Mouse (Mus musculus): ENCODE results near the gene Fsd2. TPM values are rescaled to one million over a fixed set of nuclear protein-coding genes. Genes with fewer than 3 reads are reported as not detected.

Gene Fsd2
- 0.07 TPM in 1 of 2 replicates, not detected in the other for polyA plus RNA-seq (2016; fragmentation: Nextera tagmentation; extraction: Ambion mirVana)

- Histone ChIP-seq H3K4me1 (peaks cover 5% of the 10 kb centered on the region), H3K9me3 (replicated peaks) (no peaks in the 10 kb centered on the region)
- 77% methylated on average over 9 of the region's 9 CpGs for WGBS
These were observed at the start of gene Fsd2 for GRCm38 (mm10) chr7:81566892-81567291. TSS of gene Fsd2 (minus strand) at chr7:81566944.

GRCm38 (mm10) chr7:81615031-81615430 is 48.3 kb upstream of the Fsd2 start:
- Histone ChIP-seq H3K9me3 (replicated peaks) (no peaks in the 10 kb centered on the region), H3K4me3 (no peak overlapping the region), H3K27ac (replicated peaks) (no peak overlapping the region), H3K27me3 (ENCODE audit: low read depth, poor library complexity, severe bottlenecking) (no peaks in the 10 kb centered on the region), H3K36me3 (no peaks in the 10 kb centered on the region), H3K4me1 (peaks cover 3% of the 10 kb centered on the region; the same call in 1 of the 2 replicates)
- WGBS = 71% methylated on average over 9 of the region's 9 CpGs
- no peak for DNase-seq (ENCODE audit: low spot score)

More at GRCm38 (mm10) chr7:81566892-81567291, at the start of gene Fsd2:
- Histone ChIP-seq H3K27ac (replicated peaks) (no peak within 1 kb of the TSS), H3K27me3 (ENCODE audit: low read depth, poor library complexity, severe bottlenecking) (no peaks in the 10 kb centered on the region), H3K4me3 (no peak within 1 kb of the TSS), H3K36me3 (no peaks in the 10 kb centered on the region)
- no peak for DNase-seq (ENCODE audit: low spot score)

DNA sequence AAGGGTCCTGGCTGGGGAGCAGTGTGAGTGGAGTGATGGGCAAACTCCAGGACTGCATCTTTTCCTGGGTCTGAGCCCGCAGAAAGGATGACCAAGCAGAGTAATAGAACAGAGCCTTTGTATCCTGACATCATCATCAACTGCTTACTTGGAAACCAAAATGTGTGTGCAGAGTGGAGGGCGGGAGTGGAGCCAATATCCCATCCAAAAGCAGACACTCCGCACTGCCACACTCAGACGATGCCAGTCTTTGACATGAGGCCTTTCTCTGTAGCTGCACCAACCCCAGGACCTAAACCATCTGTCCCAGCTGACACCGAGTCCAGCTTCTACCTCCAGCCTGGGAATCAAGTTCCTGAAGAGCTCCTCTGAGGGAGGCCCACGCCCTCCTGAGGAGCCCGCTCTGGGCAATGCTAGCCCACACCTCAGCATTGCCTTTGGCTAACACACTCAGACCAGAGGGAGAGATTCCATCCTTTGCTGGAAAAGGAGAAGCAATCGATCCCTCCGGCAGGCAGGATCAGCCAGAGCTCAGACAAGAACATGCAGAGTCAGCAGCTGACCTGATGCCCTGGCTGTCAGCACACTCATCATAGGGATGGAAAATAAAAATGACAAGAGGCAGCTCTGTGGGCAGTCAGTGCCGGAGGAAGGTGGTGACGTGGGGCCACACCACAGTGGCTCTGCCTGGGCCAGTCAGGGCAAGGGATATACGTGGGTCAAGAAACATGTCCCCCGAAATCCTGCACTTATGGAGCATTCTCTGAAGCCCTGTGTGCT is 46.3 kb upstream of the Fsd2 start:
- no peak for DNase-seq (ENCODE audit: low spot score)
- Histone ChIP-seq H3K36me3 (no peaks in the 10 kb centered on the region), H3K9me3 (replicated peaks) (no peaks in the 10 kb centered on the region), H3K4me1 (peaks cover 3% of the 10 kb centered on the region; the same call in 1 of the 2 replicates), H3K27ac (replicated peaks) (no peak overlapping the region), H3K4me3 (no peak overlapping the region), H3K27me3 (ENCODE audit: low read depth, poor library complexity, severe bottlenecking) (no peaks in the 10 kb centered on the region)
- 88% methylated on average over 13 of the region's 13 CpGs for WGBS

DNA sequence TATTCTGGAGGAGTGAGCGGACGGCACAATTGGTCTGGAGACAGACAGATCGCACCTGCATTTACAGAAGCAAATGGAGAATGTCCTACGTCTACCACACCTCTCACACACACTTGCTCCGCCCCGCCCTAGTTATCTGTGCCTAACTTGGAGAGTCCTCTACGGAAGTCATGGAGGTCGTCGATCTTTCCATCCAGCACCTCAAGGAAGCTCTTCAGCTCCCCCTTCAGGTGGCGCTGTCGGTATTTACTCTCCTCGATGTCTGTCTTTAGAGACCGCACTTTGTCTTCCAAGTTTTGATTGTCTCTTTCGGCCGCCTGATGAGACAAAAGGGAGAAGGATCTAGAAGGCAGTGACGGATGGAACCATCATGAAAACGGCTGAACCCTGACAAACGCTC is 43.4 kb upstream of the Fsd2 start:
- WGBS = 63% methylated on average over 18 of the region's 18 CpGs
- Histone ChIP-seq H3K36me3 (no peaks in the 10 kb centered on the region), H3K27ac (replicated peaks) (no peak overlapping the region), H3K27me3 (ENCODE audit: low read depth, poor library complexity, severe bottlenecking) (no peaks in the 10 kb centered on the region), H3K4me3 (no peak overlapping the region), H3K9me3 (replicated peaks) (no peaks in the 10 kb centered on the region), H3K4me1 (peaks cover 3% of the 10 kb centered on the region; the same call in 1 of the 2 replicates)
- DNase-seq (ENCODE audit: low spot score) = no peak

DNA sequence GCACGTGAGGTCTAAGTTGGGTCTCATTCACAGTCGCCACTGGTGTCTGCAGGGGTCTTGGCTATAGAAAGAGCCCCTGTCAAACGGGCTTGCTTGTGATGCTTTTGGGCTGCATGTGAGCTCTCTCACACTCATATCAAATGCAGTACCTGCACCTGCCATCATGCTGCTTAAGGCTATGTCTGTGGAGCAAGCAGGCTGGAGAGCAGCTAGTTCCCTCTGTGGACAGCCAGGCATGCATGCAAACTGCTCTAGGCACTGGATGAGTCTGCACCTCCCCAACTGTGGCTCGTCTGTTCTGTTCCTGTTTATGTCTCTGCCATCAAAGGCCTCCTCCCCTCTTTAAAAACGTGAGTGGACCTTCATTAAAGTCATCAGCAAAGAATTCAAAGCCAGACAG is 39.7 kb upstream of the Fsd2 start:
- Histone ChIP-seq H3K27ac (replicated peaks) (no peak overlapping the region), H3K4me1 (no peaks in the 10 kb centered on the region), H3K9me3 (replicated peaks) (no peaks in the 10 kb centered on the region), H3K27me3 (ENCODE audit: low read depth, poor library complexity, severe bottlenecking) (no peaks in the 10 kb centered on the region), H3K4me3 (no peak overlapping the region), H3K36me3 (no peaks in the 10 kb centered on the region)
- WGBS = 72% methylated on average over 5 of the region's 5 CpGs
- DNase-seq (ENCODE audit: low spot score) = no peak

DNA sequence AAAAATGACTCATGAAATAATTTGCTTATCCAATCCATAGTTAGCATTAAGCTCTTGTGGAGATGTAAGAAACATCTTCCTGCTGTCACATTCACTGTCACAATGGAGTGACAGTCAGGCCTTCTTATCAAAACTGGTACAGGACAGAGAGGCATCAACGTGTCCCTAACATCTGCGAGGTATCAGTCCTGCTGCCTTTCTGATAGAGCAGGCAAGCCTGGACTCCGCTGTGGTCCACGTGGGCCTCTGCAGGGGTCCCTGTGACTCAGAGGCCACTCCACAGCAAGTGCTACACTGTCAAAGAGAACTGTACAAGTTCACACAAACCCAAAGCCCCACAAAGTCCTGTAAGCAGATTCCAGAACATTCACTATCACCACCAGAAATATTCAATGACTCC is 38.7 kb upstream of the Fsd2 start:
- WGBS = 77% methylated on average over 4 of the region's 4 CpGs
- H3K4me1 ChIP-seq = no peaks in the 10 kb centered on the region
- H3K9me3 ChIP-seq (replicated peaks) = no peaks in the 10 kb centered on the region
- DNase-seq (ENCODE audit: low spot score) = no peak
- no peak overlapping the region for H3K27ac ChIP-seq (replicated peaks)
- H3K4me3 ChIP-seq = no peak overlapping the region
- no peaks in the 10 kb centered on the region for H3K36me3 ChIP-seq
- H3K27me3 ChIP-seq (ENCODE audit: low read depth, poor library complexity, severe bottlenecking) = no peaks in the 10 kb centered on the region

DNA sequence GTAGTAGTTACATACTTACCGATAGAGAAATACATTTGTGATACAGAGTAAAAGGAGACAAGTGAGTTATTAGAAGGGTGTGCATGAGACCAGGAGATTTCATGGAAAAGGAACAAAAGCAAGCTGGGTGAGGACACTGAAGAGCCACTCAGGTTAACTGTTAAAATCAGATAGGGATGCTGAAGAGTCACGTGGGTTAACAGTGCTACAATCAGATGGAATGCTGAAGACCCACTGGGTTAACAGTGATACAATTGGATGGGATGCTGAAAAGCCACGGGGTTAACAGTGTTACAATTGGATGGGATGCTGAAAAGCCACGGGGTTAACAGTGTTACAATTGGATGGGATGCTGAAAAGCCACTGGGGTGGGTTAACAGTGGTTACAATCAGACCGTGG is 38.2 kb upstream of the Fsd2 start:
- Histone ChIP-seq H3K27me3 (ENCODE audit: low read depth, poor library complexity, severe bottlenecking) (no peaks in the 10 kb centered on the region), H3K4me3 (no peak overlapping the region), H3K27ac (replicated peaks) (no peak overlapping the region), H3K4me1 (no peaks in the 10 kb centered on the region), H3K9me3 (replicated peaks) (no peaks in the 10 kb centered on the region), H3K36me3 (no peaks in the 10 kb centered on the region)
- WGBS = 81% methylated on average over 5 of the region's 5 CpGs
- no peak for DNase-seq (ENCODE audit: low spot score)

GRCm38 (mm10) chr7:81599379-81600280 is 32.9 kb upstream of the Fsd2 start:
- WGBS = 80% methylated on average over 8 of the region's 8 CpGs
- Histone ChIP-seq H3K27me3 (ENCODE audit: low read depth, poor library complexity, severe bottlenecking) (no peaks in the 10 kb centered on the region), H3K27ac (replicated peaks) (no peak overlapping the region), H3K9me3 (replicated peaks) (no peaks in the 10 kb centered on the region), H3K36me3 (peaks cover 30% of the 10 kb centered on the region), H3K4me3 (no peak overlapping the region), H3K4me1 (no peaks in the 10 kb centered on the region)
- DNase-seq (ENCODE audit: low spot score) = no peak

DNA sequence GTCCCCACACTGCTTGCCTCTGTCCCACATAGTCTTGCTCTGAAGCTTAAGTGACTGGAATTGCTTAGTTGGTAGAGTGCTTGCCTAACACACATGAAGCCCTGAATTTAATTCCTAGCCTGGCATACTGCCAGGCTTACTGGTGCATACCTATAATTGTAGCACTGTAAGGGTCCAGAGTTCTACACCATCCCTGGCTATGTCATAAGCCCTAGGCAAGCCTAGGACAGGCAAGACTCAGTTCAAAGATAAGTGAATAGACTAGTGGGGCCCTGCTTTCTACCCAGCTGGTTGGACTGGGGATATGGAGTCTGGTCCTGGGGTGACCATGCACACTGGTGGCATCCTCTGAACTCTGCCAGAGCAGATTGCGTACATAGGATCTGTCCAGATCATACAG is 30.9 kb upstream of the Fsd2 start:
- Histone ChIP-seq H3K4me3 (no peak overlapping the region), H3K27ac (replicated peaks) (no peak overlapping the region), H3K27me3 (ENCODE audit: low read depth, poor library complexity, severe bottlenecking) (no peaks in the 10 kb centered on the region), H3K4me1 (no peaks in the 10 kb centered on the region), H3K9me3 (replicated peaks) (no peaks in the 10 kb centered on the region), H3K36me3 (peaks cover 49% of the 10 kb centered on the region)
- WGBS = 81% methylated on average over 1 of the region's 1 CpGs
- no peak for DNase-seq (ENCODE audit: low spot score)

- H3K27me3 ChIP-seq (ENCODE audit: low read depth, poor library complexity, severe bottlenecking) = no peaks in the 10 kb centered on the region
- H3K36me3 ChIP-seq = peaks cover 65% of the 10 kb centered on the region
- no peaks in the 10 kb centered on the region for H3K4me1 ChIP-seq
- H3K27ac ChIP-seq (replicated peaks) = no peak overlapping the region
- 92% methylated on average over 6 of the region's 6 CpGs for WGBS
- no peak overlapping the region for H3K4me3 ChIP-seq
- H3K9me3 ChIP-seq (replicated peaks) = no peaks in the 10 kb centered on the region
- DNase-seq (ENCODE audit: low spot score) = no peak
These were observed 29.3 kb upstream of the Fsd2 start for GRCm38 (mm10) chr7:81596086-81596485.

DNA sequence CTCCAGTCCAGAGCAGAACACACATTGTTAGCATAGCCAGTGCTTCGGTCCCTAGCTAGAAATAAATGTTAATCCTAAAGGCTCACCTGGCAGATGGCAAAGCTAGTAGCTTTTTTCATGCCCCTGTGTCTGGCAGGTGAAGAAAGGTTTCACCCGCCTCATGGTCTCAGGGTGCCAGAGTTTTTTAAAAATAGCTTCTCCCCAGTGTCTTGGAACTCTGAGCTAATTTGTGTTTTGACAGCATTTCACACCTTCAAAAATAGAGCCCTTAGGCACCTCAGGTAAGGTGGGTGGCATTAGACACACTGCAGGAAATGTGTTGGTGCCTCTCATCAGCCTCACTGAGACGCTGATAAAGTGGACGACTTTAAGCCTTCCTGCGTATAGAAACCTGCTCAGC is 28.3 kb upstream of the Fsd2 start:
- H3K27me3 ChIP-seq (ENCODE audit: low read depth, poor library complexity, severe bottlenecking) = no peaks in the 10 kb centered on the region
- H3K4me1 ChIP-seq = no peaks in the 10 kb centered on the region
- no peak overlapping the region for H3K27ac ChIP-seq (replicated peaks)
- no peak overlapping the region for H3K4me3 ChIP-seq
- peaks cover 74% of the 10 kb centered on the region for H3K36me3 ChIP-seq
- no peaks in the 10 kb centered on the region for H3K9me3 ChIP-seq (replicated peaks)
- 91% methylated on average over 5 of the region's 5 CpGs for WGBS
- no peak for DNase-seq (ENCODE audit: low spot score)

DNA sequence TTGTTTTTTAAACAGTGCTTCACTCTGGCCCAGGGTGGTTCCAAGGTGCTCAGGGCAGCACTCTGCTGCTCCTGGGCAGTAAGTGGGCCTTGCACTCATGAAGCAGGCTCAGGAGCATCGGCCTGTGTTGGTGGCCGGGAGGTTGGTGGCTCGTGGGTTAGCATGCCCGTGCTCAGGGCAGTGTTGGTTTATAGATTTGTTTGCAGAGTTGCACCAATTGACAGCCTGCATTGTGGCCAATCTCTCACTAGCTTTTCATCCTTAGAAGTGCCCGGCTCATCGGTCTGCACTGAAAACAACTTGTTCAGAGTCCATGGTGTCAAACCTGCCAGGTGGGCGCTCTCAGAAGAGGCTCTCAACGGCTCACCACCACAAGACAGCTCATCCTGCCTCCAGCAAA is 26.6 kb upstream of the Fsd2 start:
- H3K27me3 ChIP-seq (ENCODE audit: low read depth, poor library complexity, severe bottlenecking) = no peaks in the 10 kb centered on the region
- H3K36me3 ChIP-seq = peaks cover 81% of the 10 kb centered on the region
- H3K4me3 ChIP-seq = no peak overlapping the region
- no peaks in the 10 kb centered on the region for H3K4me1 ChIP-seq
- no peaks in the 10 kb centered on the region for H3K9me3 ChIP-seq (replicated peaks)
- WGBS = 94% methylated on average over 8 of the region's 8 CpGs
- DNase-seq (ENCODE audit: low spot score) = no peak
- H3K27ac ChIP-seq (replicated peaks) = no peak overlapping the region

DNA sequence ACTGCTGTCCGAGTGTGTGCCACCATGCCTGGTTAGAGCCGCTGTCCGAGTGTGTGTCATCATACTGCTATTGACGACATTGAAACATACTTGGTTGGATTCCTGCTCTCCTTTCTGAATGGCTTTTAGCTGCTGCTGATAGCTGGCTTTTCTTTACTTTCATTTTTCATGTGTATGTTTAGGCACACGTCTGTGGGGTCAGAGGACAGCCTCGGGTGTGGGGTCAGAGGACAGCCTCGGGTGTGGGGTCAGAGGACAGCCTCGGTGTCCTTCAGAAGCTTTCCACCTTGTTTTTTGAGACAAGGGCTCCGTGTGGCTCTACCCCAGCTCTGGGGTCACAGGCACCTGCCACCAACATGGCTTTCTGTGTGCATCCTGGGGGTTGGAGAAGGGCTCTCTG is 25.9 kb upstream of the Fsd2 start:
- WGBS = 84% methylated on average over 9 of the region's 9 CpGs
- Histone ChIP-seq H3K36me3 (peaks cover 79% of the 10 kb centered on the region), H3K4me3 (no peak overlapping the region), H3K4me1 (no peaks in the 10 kb centered on the region), H3K9me3 (replicated peaks) (no peaks in the 10 kb centered on the region), H3K27ac (replicated peaks) (no peak overlapping the region), H3K27me3 (ENCODE audit: low read depth, poor library complexity, severe bottlenecking) (no peaks in the 10 kb centered on the region)
- DNase-seq (ENCODE audit: low spot score) = no peak
